Mouse (Mus musculus): ENCODE measurements around the gene Serpinb3b. TPM values are rescaled to one million over a fixed set of nuclear protein-coding genes. Genes with fewer than 3 reads are reported as not detected.

Gene Serpinb3b
- polyA plus RNA-seq (2015; fragmentation: Nextera tagmentation; extraction: Ambion mirVana) = not detected in 2 replicates

DNA sequence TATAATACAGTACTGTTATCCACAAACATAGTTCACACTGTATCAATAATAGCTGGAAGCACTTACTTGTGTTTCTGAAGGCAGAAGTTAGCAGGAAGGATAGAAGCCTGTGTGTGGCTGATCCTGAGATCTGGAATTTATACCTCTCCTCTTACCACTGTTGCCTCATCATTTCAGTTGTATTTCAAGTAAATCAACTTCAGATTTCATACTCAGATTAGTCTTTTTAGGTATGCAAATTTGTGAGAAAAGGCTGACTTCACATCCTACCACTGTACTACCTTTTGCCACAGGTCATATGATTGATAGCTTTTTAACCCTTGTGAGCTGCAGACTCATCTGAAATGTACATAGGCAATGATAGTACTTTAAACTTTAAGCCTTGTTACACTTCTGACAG is at the start of gene Serpinb3b, which contains the start of gene Serpinb3c:
Serpinb3b (minus strand) TSS at position 101 of the 400 bp plus-strand sequence.
Serpinb3c (minus strand) TSS at position 111 of the 400 bp plus-strand sequence.

Other genes with a start within 250 kb of the Serpinb3b start
- not detected in 2 replicates for gene Serpinb3a, start 226.1 kb downstream of the Serpinb3b start, polyA plus RNA-seq (2015; fragmentation: Nextera tagmentation; extraction: Ambion mirVana)
- not detected in 2 replicates for gene Serpinb3d, start 194.9 kb downstream of the Serpinb3b start, polyA plus RNA-seq (2015; fragmentation: Nextera tagmentation; extraction: Ambion mirVana)
- gene Serpinb3c, start within 50 bp of the Serpinb3b start, polyA plus RNA-seq (2015; fragmentation: Nextera tagmentation; extraction: Ambion mirVana) = not detected in 2 replicates
- not detected in 2 replicates for gene Serpinb11, start 82.8 kb upstream of the Serpinb3b start, polyA plus RNA-seq (2015; fragmentation: Nextera tagmentation; extraction: Ambion mirVana)
- not detected in 2 replicates for gene Serpinb7, start 121.3 kb upstream of the Serpinb3b start, polyA plus RNA-seq (2015; fragmentation: Nextera tagmentation; extraction: Ambion mirVana)
- 1.5 and 2.0 TPM in 2 replicates for gene Serpinb2, start 233.1 kb upstream of the Serpinb3b start, polyA plus RNA-seq (2015; fragmentation: Nextera tagmentation; extraction: Ambion mirVana)

All from spleen, postnatal 0 days (tissue).